In the genomic region with DNA sequence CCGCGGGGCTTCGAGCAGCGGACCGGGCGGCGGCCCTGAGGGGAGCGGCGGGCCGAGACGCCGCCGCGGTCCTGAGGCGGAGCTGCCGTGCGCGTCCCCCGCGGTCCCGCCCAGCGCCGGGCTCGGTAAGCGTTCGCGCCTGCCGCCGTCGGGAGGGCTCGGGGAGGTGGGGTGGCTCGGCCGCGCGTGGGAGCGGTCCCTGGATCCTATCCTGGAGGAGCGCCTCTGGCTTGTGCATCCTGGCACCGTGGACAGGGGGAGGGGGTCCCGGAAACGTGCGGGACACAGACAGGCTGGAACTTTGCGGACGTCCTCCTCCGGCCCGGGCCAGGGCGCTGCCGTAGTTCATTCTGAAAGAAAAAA, we compare ENCODE assay signal across 8 mouse cellular contexts. TPM values are rescaled to one million over a fixed set of nuclear protein-coding genes. Genes with fewer than 3 reads are reported as not detected.
DNase-seq lines count a peak whose midpoint lies in the region; ATAC-seq and TF ChIP-seq lines count a peak whose summit lies in the region.

No protein-coding gene starts in this region.

- 0 out of 2 replicates have a peak, but pooled peaks cover 4% of the 10 kb centered on the region for H3K27me3 ChIP-seq in heart, postnatal 0 days (ENCODE audit: control insufficient read depth, insufficient read depth, low read length)
- H3K27me3 ChIP-seq in liver, embryonic 16.5 days (ENCODE audit: control insufficient read depth, insufficient read depth, low read depth, low read length): peaks cover 7% of the 10 kb centered on the region; the same call in 1 of the 2 replicates
- no peaks in the 10 kb centered on the region for H3K27me3 ChIP-seq in neural tube, embryonic 14.5 days (ENCODE audit: control insufficient read depth, insufficient read depth, low read length)

- no peaks in the 10 kb centered on the region for H3K9me3 ChIP-seq in heart, postnatal 0 days (replicated peaks; ENCODE audit: control insufficient read depth, low read length)
- no peaks in the 10 kb centered on the region for H3K9me3 ChIP-seq in liver, embryonic 16.5 days (replicated peaks; ENCODE audit: control insufficient read depth, low read length)
- no peaks in the 10 kb centered on the region for H3K9me3 ChIP-seq in neural tube, embryonic 14.5 days (ENCODE audit: control insufficient read depth, low read length)

- no peaks in the 10 kb centered on the region for H3K36me3 ChIP-seq in heart, postnatal 0 days (replicated peaks; ENCODE audit: control insufficient read depth, insufficient read depth, low read length)
- H3K36me3 ChIP-seq in liver, embryonic 16.5 days (ENCODE audit: control insufficient read depth, insufficient read depth): no peaks in the 10 kb centered on the region
- no peaks in the 10 kb centered on the region for H3K36me3 ChIP-seq in neural tube, embryonic 14.5 days (ENCODE audit: control insufficient read depth, insufficient read depth, low read length)

- H3K4me2 ChIP-seq in heart, postnatal 0 days (ENCODE audit: low read depth, low read length): peak overlapping the region; percentile 88
- peak overlapping the region; percentile 86 for H3K4me2 ChIP-seq in liver, embryonic 16.5 days (ENCODE audit: low read depth, low read length)
- peak overlapping the region; percentile 93 for H3K4me2 ChIP-seq in neural tube, embryonic 14.5 days (ENCODE audit: low read depth, low read length)

- H3K4me1 ChIP-seq in heart, postnatal 0 days (ENCODE audit: control insufficient read depth, insufficient read depth): peaks cover 28% of the 10 kb centered on the region
- peaks cover 34% of the 10 kb centered on the region for H3K4me1 ChIP-seq in liver, embryonic 16.5 days (ENCODE audit: control insufficient read depth, low read depth, low read length)
- 0 out of 2 replicates have a peak, but pooled peaks cover 14% of the 10 kb centered on the region for H3K4me1 ChIP-seq in neural tube, embryonic 14.5 days (ENCODE audit: control insufficient read depth, insufficient read depth, low read length)

- peak overlapping the region; percentile 91 for H3K4me3 ChIP-seq in heart, postnatal 0 days (ENCODE audit: low read depth, low read length)
- peak overlapping the region; percentile 89 for H3K4me3 ChIP-seq in liver, embryonic 16.5 days (ENCODE audit: low read depth, low read length)
- peak overlapping the region; percentile 91 for H3K4me3 ChIP-seq in neural tube, embryonic 14.5 days (ENCODE audit: low read depth, low read length)

- ATAC-seq in erythroid progenitor cell, adult 5-6 weeks (replicated peaks; ENCODE audit: low FRiP score, poor library complexity, severe bottlenecking): peak; percentile 89
- ATAC-seq in heart, postnatal 0 days (ENCODE audit: insufficient read depth, low read depth): peak; percentile 85
- peak; percentile 92 for ATAC-seq in liver, embryonic 16.5 days (ENCODE audit: low read depth)
- peak; percentile 85 for ATAC-seq in neural tube, embryonic 14.5 days (ENCODE audit: low read depth)

- no peak for TF ChIP-seq CTCF in heart, postnatal 0 days (IDR thresholded peaks at IDR 0.05; ENCODE audit: low read depth)

- WGBS in heart, postnatal 0 days: under 1% methylated on average over 45 of the region's 47 CpGs
- under 1% methylated on average over 45 of the region's 47 CpGs for WGBS in liver, embryonic 16.5 days (ENCODE audit: insufficient replicate concordance)
- WGBS in neural tube, embryonic 14.5 days: under 1% methylated on average over 29 of the region's 47 CpGs

- H3K9ac ChIP-seq in heart, postnatal 0 days (replicated peaks; ENCODE audit: low read depth, low read length): peak overlapping the region; percentile 68
- peak overlapping the region; percentile 91 for H3K9ac ChIP-seq in liver, embryonic 16.5 days (ENCODE audit: low read depth, low read length)
- peak overlapping the region; percentile 88 for H3K9ac ChIP-seq in neural tube, embryonic 14.5 days (replicated peaks; ENCODE audit: low read depth, low read length)

- peak overlapping the region; percentile 82 for H3K27ac ChIP-seq in heart, postnatal 0 days (ENCODE audit: low read depth)
- H3K27ac ChIP-seq in liver, embryonic 16.5 days (ENCODE audit: low read length): peak overlapping the region; percentile 80
- H3K27ac ChIP-seq in neural tube, embryonic 14.5 days (ENCODE audit: low read depth, low read length): peak overlapping the region; percentile 80

- peak; percentile 80 for DNase-seq in CD4-positive, CD25-positive, alpha-beta regulatory T cell, adult 2 months (ENCODE audit: low read depth, low spot score)
- DNase-seq in adrenal gland, postnatal 14 days: peak; percentile 86
- DNase-seq in heart, postnatal 0 days (ENCODE audit: low spot score): peak; percentile 36
- peak; percentile 67 to 83 for DNase-seq in kidney, postnatal 36 days
- peak; percentile 79 for DNase-seq in thymus, postnatal 14 days

- no peak for TF ChIP-seq EP300 in heart, postnatal 0 days (IDR thresholded peaks at IDR 0.05; ENCODE audit: low read depth)

RNA-seq across cellular contexts. Expression of a gene that starts 0.3 kb away (rescaled TPM):
- 100 and 101 TPM in 2 replicates for total RNA-seq in adrenal gland, postnatal 14 days (2021)
- 81.4 and 84.7 TPM in 2 replicates for total RNA-seq in erythroid progenitor cell, adult 5-6 weeks (2015; ENCODE audit: low replicate concordance)
- 153 and 160 TPM in 2 replicates for total RNA-seq in erythroid progenitor cell, adult 5-6 weeks (2017; ENCODE audit: low replicate concordance)
- 21.7 and 39.5 TPM in 2 replicates for total RNA-seq in heart, postnatal 0 days (2014; rRNA removed; ENCODE audit: low replicate concordance)
- 44.2 and 44.5 TPM in 2 replicates for polyA plus RNA-seq in heart, postnatal 0 days (2015; fragmentation: Nextera tagmentation; extraction: Ambion mirVana)
- 26.7 and 29.6 TPM in 2 replicates for polyA plus RNA-seq in liver, embryonic 16.5 days (2015; fragmentation: Nextera tagmentation; extraction: Ambion mirVana)
- 164 and 165 TPM in 2 replicates for polyA plus RNA-seq in neural tube, embryonic 14.5 days (2014; fragmentation: Nextera tagmentation; extraction: Ambion mirVana)

RNA-seq across cellular contexts. Expression of a gene that starts 25.9 kb away (rescaled TPM):
- total RNA-seq in adrenal gland, postnatal 14 days (2021): 13.6 TPM in 2 replicates
- 0.72 TPM in 1 of 2 replicates, not detected in the other for total RNA-seq in erythroid progenitor cell, adult 5-6 weeks (2015; ENCODE audit: low replicate concordance)
- 1.2 and 1.9 TPM in 2 replicates for total RNA-seq in erythroid progenitor cell, adult 5-6 weeks (2017; ENCODE audit: low replicate concordance)
- total RNA-seq in heart, postnatal 0 days (2014; rRNA removed; ENCODE audit: low replicate concordance): 6.4 and 11.5 TPM in 2 replicates
- polyA plus RNA-seq in heart, postnatal 0 days (2015; fragmentation: Nextera tagmentation; extraction: Ambion mirVana): 2.7 and 3.4 TPM in 2 replicates
- 3.2 and 3.8 TPM in 2 replicates for polyA plus RNA-seq in liver, embryonic 16.5 days (2015; fragmentation: Nextera tagmentation; extraction: Ambion mirVana)
- 10.8 and 11.5 TPM in 2 replicates for polyA plus RNA-seq in neural tube, embryonic 14.5 days (2014; fragmentation: Nextera tagmentation; extraction: Ambion mirVana)

RNA-seq across cellular contexts. Expression of a gene that starts 26.3 kb away (rescaled TPM):
- total RNA-seq in adrenal gland, postnatal 14 days (2021): 51.3 and 54.4 TPM in 2 replicates
- total RNA-seq in erythroid progenitor cell, adult 5-6 weeks (2015; ENCODE audit: low replicate concordance): 74.6 and 122 TPM in 2 replicates
- 62.8 and 75.8 TPM in 2 replicates for total RNA-seq in erythroid progenitor cell, adult 5-6 weeks (2017; ENCODE audit: low replicate concordance)
- 37.9 and 46.0 TPM in 2 replicates for total RNA-seq in heart, postnatal 0 days (2014; rRNA removed; ENCODE audit: low replicate concordance)
- 29.4 and 30.2 TPM in 2 replicates for polyA plus RNA-seq in heart, postnatal 0 days (2015; fragmentation: Nextera tagmentation; extraction: Ambion mirVana)
- polyA plus RNA-seq in liver, embryonic 16.5 days (2015; fragmentation: Nextera tagmentation; extraction: Ambion mirVana): 33.0 and 39.3 TPM in 2 replicates
- 76.4 and 81.7 TPM in 2 replicates for polyA plus RNA-seq in neural tube, embryonic 14.5 days (2014; fragmentation: Nextera tagmentation; extraction: Ambion mirVana)

RNA-seq across cellular contexts. Expression of a gene that starts 44.1 kb away (rescaled TPM):
- total RNA-seq in adrenal gland, postnatal 14 days (2021): not detected in 2 replicates
- total RNA-seq in erythroid progenitor cell, adult 5-6 weeks (2015; ENCODE audit: low replicate concordance): not detected in 2 replicates
- not detected in 2 replicates for total RNA-seq in erythroid progenitor cell, adult 5-6 weeks (2017; ENCODE audit: low replicate concordance)
- not detected in 2 replicates for total RNA-seq in heart, postnatal 0 days (2014; rRNA removed; ENCODE audit: low replicate concordance)
- polyA plus RNA-seq in heart, postnatal 0 days (2015; fragmentation: Nextera tagmentation; extraction: Ambion mirVana): not detected in 2 replicates
- polyA plus RNA-seq in liver, embryonic 16.5 days (2015; fragmentation: Nextera tagmentation; extraction: Ambion mirVana): not detected in 2 replicates
- polyA plus RNA-seq in neural tube, embryonic 14.5 days (2014; fragmentation: Nextera tagmentation; extraction: Ambion mirVana): not detected in 2 replicates

RNA-seq across cellular contexts. Expression of a gene that starts 45.4 kb away (rescaled TPM):
- total RNA-seq in adrenal gland, postnatal 14 days (2021): not detected in 2 replicates
- total RNA-seq in erythroid progenitor cell, adult 5-6 weeks (2015; ENCODE audit: low replicate concordance): not detected in 2 replicates
- not detected in 2 replicates for total RNA-seq in erythroid progenitor cell, adult 5-6 weeks (2017; ENCODE audit: low replicate concordance)
- not detected in 2 replicates for total RNA-seq in heart, postnatal 0 days (2014; rRNA removed; ENCODE audit: low replicate concordance)
- polyA plus RNA-seq in heart, postnatal 0 days (2015; fragmentation: Nextera tagmentation; extraction: Ambion mirVana): not detected in 2 replicates
- polyA plus RNA-seq in liver, embryonic 16.5 days (2015; fragmentation: Nextera tagmentation; extraction: Ambion mirVana): not detected in 2 replicates
- 0.91 TPM in 1 of 2 replicates, not detected in the other for polyA plus RNA-seq in neural tube, embryonic 14.5 days (2014; fragmentation: Nextera tagmentation; extraction: Ambion mirVana)

Comparison
In these comparisons a context has a peak if more than half of its experiments do, and no peak if none do; other contexts are left out.
1. Peak in every context shown above with its lines: DNase-seq, ATAC-seq, H3K4me3 ChIP-seq and H3K27ac ChIP-seq.
2. DNase-seq: peak in every context shown above with its lines; median percentile 86 in adrenal gland, postnatal 14 days; 80 in CD4-positive, CD25-positive, alpha-beta regulatory T cell, adult 2 months; 79 in thymus, postnatal 14 days; 75 in kidney, postnatal 36 days; 36 in heart, postnatal 0 days.